ENCODE assay signal across 32 mouse cellular contexts in genomic region chr13:41461418-41461817, GRCm38 (mm10). TPM values are rescaled to one million over a fixed set of nuclear protein-coding genes. Genes with fewer than 3 reads are reported as not detected.
DNase-seq lines count a peak whose midpoint lies in the region; ATAC-seq and TF ChIP-seq lines count a peak whose summit lies in the region.
"Had no signal": no experiment of that assay in that cellular context is flagged by ENCODE, and none has a peak within 500 bp of the region (broad histone marks: within the 10 kb centered on the region; RNA-seq: fewer than 3 reads in every experiment).

No protein-coding gene starts in this region.

- ATAC-seq in hindbrain, postnatal 0 days, result no peak
- no peak for ATAC-seq in hindbrain, embryonic 14.5 days (ENCODE audit: low FRiP score)
- ATAC-seq: forebrain, postnatal 0 days; inflammation-experienced regulatory T-cells, adult 6 months; midbrain, embryonic 16.5 days had no signal

- DNase-seq in gastrocnemius, adult 2 months, result no peak
- DNase-seq in gastrocnemius, postnatal 4 days (ENCODE audit: low spot score in 2 of 2), result no peak
- DNase-seq in hindbrain, postnatal 0 days (ENCODE audit: low spot score), result no peak
- no peak for DNase-seq in hindbrain, embryonic 14.5 days (ENCODE audit: low spot score)
- no peak for DNase-seq in layer of hippocampus, adult 2 months (ENCODE audit: low spot score in 2 of 2)
- no peak for DNase-seq in layer of hippocampus, postnatal 10 days (ENCODE audit: low spot score in 2 of 2)
- DNase-seq: adrenal gland, adult 8-10 months; cerebellum, adult 9-10 months; cerebellum, postnatal 36 days; embryo, embryonic 11 days; forebrain, postnatal 0 days; gastrocnemius, postnatal 10 days; heart, postnatal 10 days; kidney, adult 8-10 months; kidney, postnatal 4 days; lung, embryonic 14.5 days; right cerebral cortex, postnatal 4 days; thymus, adult 18-20 months; thymus, postnatal 25 days had no signal

- H3K27me3 ChIP-seq in hindbrain, postnatal 0 days (ENCODE audit: insufficient read depth, low read length), result no peaks in the 10 kb centered on the region
- no peaks in the 10 kb centered on the region for H3K27me3 ChIP-seq in hindbrain, embryonic 14.5 days (ENCODE audit: control insufficient read depth, insufficient read depth, low read length)
- H3K27me3 ChIP-seq: embryonic facial prominence, embryonic 13.5 days; forebrain, embryonic 12.5 days; limb, embryonic 15.5 days; liver, embryonic 15.5 days; neural tube, embryonic 12.5 days had no signal

- TF ChIP-seq POLR2A in cortical plate, adult 2 months (IDR thresholded peaks at IDR 0.05; ENCODE audit: extremely low read depth, insufficient read depth, low read length), result no peak

- H3K27ac ChIP-seq in gastrocnemius, adult 2 months, result peak overlapping the region; percentile 60
- 0 out of 2 replicates have a peak overlapping the region, but pooled peaks have one; percentile 36 for H3K27ac ChIP-seq in hindbrain, postnatal 0 days
- H3K27ac ChIP-seq in hindbrain, embryonic 14.5 days, result no peak overlapping the region
- H3K27ac ChIP-seq in layer of hippocampus, adult 2 months, result peak overlapping the region; percentile 54; the same call in 1 of the 2 replicates
- 0 out of 2 replicates have a peak overlapping the region, but pooled peaks have one; percentile 77 for H3K27ac ChIP-seq in cortical plate, adult 2 months (ENCODE audit: insufficient read depth, low read length)
- H3K27ac ChIP-seq: embryonic facial prominence, embryonic 13.5 days; forebrain, embryonic 12.5 days; limb, embryonic 10.5 days; limb, embryonic 15.5 days; liver, embryonic 15.5 days; neural tube, embryonic 12.5 days; stomach, postnatal 0 days had no signal

- no peaks in the 10 kb centered on the region for H3K9me3 ChIP-seq in hindbrain, postnatal 0 days (ENCODE audit: low read length)
- H3K9me3 ChIP-seq in hindbrain, embryonic 14.5 days (ENCODE audit: control insufficient read depth, low read length), result no peaks in the 10 kb centered on the region
- H3K9me3 ChIP-seq: embryonic facial prominence, embryonic 13.5 days; forebrain, embryonic 12.5 days; G1E; limb, embryonic 10.5 days; limb, embryonic 15.5 days; liver, embryonic 15.5 days; neural tube, embryonic 12.5 days had no signal

- H3K36me3 ChIP-seq in hindbrain, postnatal 0 days (ENCODE audit: insufficient read depth, low read length), result no peaks in the 10 kb centered on the region
- no peaks in the 10 kb centered on the region for H3K36me3 ChIP-seq in hindbrain, embryonic 14.5 days (replicated peaks; ENCODE audit: control insufficient read depth, insufficient read depth)
- H3K36me3 ChIP-seq: embryonic facial prominence, embryonic 13.5 days; forebrain, embryonic 12.5 days; G1E; limb, embryonic 10.5 days; limb, embryonic 15.5 days; liver, embryonic 15.5 days; neural tube, embryonic 12.5 days had no signal

- TF ChIP-seq CTCF in gastrocnemius, adult 2 months (IDR thresholded peaks at IDR 0.05), result no peak
- TF ChIP-seq CTCF in hindbrain, postnatal 0 days (IDR thresholded peaks at IDR 0.05; ENCODE audit: low read depth), result no peak
- TF ChIP-seq CTCF in layer of hippocampus, adult 2 months (conservative IDR thresholded peaks at IDR 0.05), result no peak
- no peak for TF ChIP-seq CTCF in cortical plate, adult 2 months (IDR thresholded peaks at IDR 0.05; ENCODE audit: extremely low read depth, insufficient read depth, low read length)

- no peak overlapping the region for H3K9ac ChIP-seq in hindbrain, postnatal 0 days (replicated peaks; ENCODE audit: low read length)
- no peak overlapping the region for H3K9ac ChIP-seq in hindbrain, embryonic 14.5 days
- H3K9ac ChIP-seq: embryonic facial prominence, embryonic 13.5 days; forebrain, embryonic 12.5 days; forebrain, postnatal 0 days; limb, embryonic 15.5 days; liver, embryonic 15.5 days; lung, embryonic 14.5 days; neural tube, embryonic 12.5 days had no signal

- no peaks in the 10 kb centered on the region for H3K4me1 ChIP-seq in hindbrain, postnatal 0 days (ENCODE audit: insufficient read depth, low read length)
- no peaks in the 10 kb centered on the region for H3K4me1 ChIP-seq in hindbrain, embryonic 14.5 days (replicated peaks; ENCODE audit: control insufficient read depth, insufficient read depth, low read length)
- H3K4me1 ChIP-seq in cortical plate, adult 2 months (ENCODE audit: control insufficient read depth, insufficient read depth, low read length), result 0 out of 2 replicates have a peak, but pooled peaks cover 2% of the 10 kb centered on the region
- H3K4me1 ChIP-seq: liver, embryonic 15.5 days had no signal

- intact Hi-C loops in gastrocnemius, adult 2 months (cut with DNase I), result no loop called here

- WGBS in hindbrain, postnatal 0 days, result 81% methylated on average over 3 of the region's 3 CpGs
- 79% methylated on average over 3 of the region's 3 CpGs for WGBS in hindbrain, embryonic 14.5 days

- H3K4me2 ChIP-seq in hindbrain, postnatal 0 days (ENCODE audit: low read depth, low read length), result no peak overlapping the region
- H3K4me2 ChIP-seq in hindbrain, embryonic 14.5 days (replicated peaks), result no peak overlapping the region
- H3K4me2 ChIP-seq: embryonic facial prominence, embryonic 13.5 days; forebrain, embryonic 12.5 days; heart, embryonic 11.5 days; limb, embryonic 15.5 days; liver, embryonic 15.5 days; lung, embryonic 14.5 days; midbrain, embryonic 11.5 days; neural tube, embryonic 12.5 days had no signal

- H3K4me3 ChIP-seq in gastrocnemius, adult 2 months, result no peak overlapping the region
- H3K4me3 ChIP-seq in hindbrain, postnatal 0 days (ENCODE audit: low read length), result no peak overlapping the region
- no peak overlapping the region for H3K4me3 ChIP-seq in hindbrain, embryonic 14.5 days (replicated peaks; ENCODE audit: low read length)
- no peak overlapping the region for H3K4me3 ChIP-seq in layer of hippocampus, adult 2 months
- H3K4me3 ChIP-seq in cortical plate, adult 2 months (ENCODE audit: insufficient read depth, low read length), result no peak overlapping the region
- H3K4me3 ChIP-seq: embryonic facial prominence, embryonic 13.5 days; forebrain, embryonic 12.5 days; limb, embryonic 10.5 days; limb, embryonic 15.5 days; liver, embryonic 15.5 days; neural tube, embryonic 12.5 days had no signal

RNA-seq across cellular contexts. Expression of gene Nedd9, which starts 25.7 kb away (rescaled TPM):
- total RNA-seq in gastrocnemius, adult 2 months (2021), result 10 to 100 TPM in 1 of 2 experiments, 1 to 10 TPM in 1; 4.2 to 11.2 TPM
- 10 to 100 TPM; 19.2 to 26.4 TPM for total RNA-seq in gastrocnemius, postnatal 4 days (2021)
- total RNA-seq in hindbrain, postnatal 0 days (2014; rRNA removed), result 26.5 and 29.7 TPM in 2 replicates
- polyA plus RNA-seq in hindbrain, postnatal 0 days (2015; fragmentation: Nextera tagmentation; extraction: Ambion mirVana), result 12.2 and 13.1 TPM in 2 replicates
- polyA plus RNA-seq in hindbrain, embryonic 14.5 days (2014; fragmentation: Nextera tagmentation; extraction: Ambion mirVana), result 15.2 and 16.0 TPM in 2 replicates
- 10 to 100 TPM; 12.4 to 14.1 TPM for total RNA-seq in layer of hippocampus, adult 2 months (2021)
- total RNA-seq in layer of hippocampus, postnatal 10 days (2021), result 10 to 100 TPM; 16.9 to 20.7 TPM
- polyA plus RNA-seq in cortical plate, adult 2 months (2012; rRNA removed), result 4.2 and 4.5 TPM in 2 replicates
- polyA plus RNA-seq: G1E had no signal
